Mouse (Mus musculus) limb, embryonic 11.5 days (tissue): ENCODE measurements around the gene Prep. TPM values are rescaled to one million over a fixed set of nuclear protein-coding genes. Genes with fewer than 3 reads are reported as not detected.

Experiments
- ATAC-seq: fragments of 200-750 bp; cut with Nextera tagmentation; 2 replicates; pipeline ENCODE4 v1.8.0; 2017; ENCODE audit warnings: low read depth; ENCODE audit not compliant: insufficient number of reproducible peaks, low FRiP score, low TSS enrichment
- DNase-seq: peaks from one replicate; pipeline ENCODE4 v3.0.0-alpha.2; 2015; ENCODE audit warnings: low spot score
- H3K27ac ChIP-seq: fragments of 300-500 bp; sonication (generic); replicated peaks from 2 replicates; pipeline ENCODE4 v1.5.1; 2014; ENCODE audit warnings: low read depth, mild to moderate bottlenecking, low read length
- H3K27me3 ChIP-seq: fragments of 300-500 bp; sonication (generic); 2 replicates; pipeline ENCODE4 v1.6.1; 2014; ENCODE audit warnings: mild to moderate bottlenecking, low read length, mixed read lengths; ENCODE audit not compliant: control insufficient read depth, insufficient read depth
- H3K36me3 ChIP-seq: fragments of 300-500 bp; sonication (generic); 2 replicates; pipeline ENCODE4 v1.6.1; 2014; ENCODE audit warnings: mild to moderate bottlenecking, low read length, moderate library complexity, mixed read lengths; ENCODE audit not compliant: control insufficient read depth, insufficient read depth
- H3K4me1 ChIP-seq: fragments of 300-500 bp; sonication (generic); 2 replicates; pipeline ENCODE4 v1.6.1; 2014; ENCODE audit warnings: low read length, mixed read lengths; ENCODE audit not compliant: control insufficient read depth, insufficient read depth
- H3K4me2 ChIP-seq: fragments of 300-500 bp; sonication (generic); 2 replicates; pipeline ENCODE4 v1.6.1; 2014; ENCODE audit warnings: low read depth, mild to moderate bottlenecking, moderate library complexity; ENCODE audit not compliant: severe bottlenecking
- H3K4me3 ChIP-seq: fragments of 300-500 bp; sonication (generic); 2 replicates; pipeline ENCODE4 v1.5.1; 2014; ENCODE audit warnings: low read depth, low read length
- H3K9ac ChIP-seq: fragments of 300-500 bp; sonication (generic); 2 replicates; pipeline ENCODE4 v1.6.1; 2014; ENCODE audit warnings: mild to moderate bottlenecking, low read length
- H3K9me3 ChIP-seq: fragments of 300-500 bp; sonication (generic); 2 replicates; pipeline ENCODE4 v1.6.1; 2016; ENCODE audit warnings: low read length; ENCODE audit not compliant: control insufficient read depth
- WGBS: fragments of 180-500 bp; shearing (Covaris S2); extraction: QIAGEN DNeasy Blood & Tissue Kit; methylation state at CpG from one replicate; pipeline ENCODE4 v1.1.7; 2014; 5-methylcytosine and 5-hydroxymethylcytosine counted together
- polyA plus RNA-seq: library from polyadenylated mRNA; unstranded; fragments of >200 nt; fragmentation: Nextera tagmentation; extraction: Ambion mirVana; gene quantifications from 2 replicates; pipeline ENCODE4 v1.2.1, GENCODE M21; 2014

Gene Prep
- polyA plus RNA-seq, 1 experiment from 2014 or later = 35.8 TPM

GRCm38 (mm10) chr10:45180677-45181326, 113.8 kb downstream of the Prep start:
- DNase-seq (no peak), ATAC-seq (no peak)
- 90% methylated on average over 4 of the region's 4 CpGs for WGBS
- Histone ChIP-seq H3K27ac (no peak overlapping the region), H3K4me1 (no peaks in the 10 kb centered on the region), H3K9me3 (no peaks in the 10 kb centered on the region), H3K4me2 (no peak overlapping the region), H3K9ac (no peak overlapping the region), H3K27me3 (no peaks in the 10 kb centered on the region), H3K36me3 (no peaks in the 10 kb centered on the region), H3K4me3 (no peak overlapping the region)

GRCm38 (mm10) chr10:45181344-45181743, 114.3 kb downstream of the Prep start:
- Histone ChIP-seq H3K4me1 (no peaks in the 10 kb centered on the region), H3K27ac (no peak overlapping the region), H3K36me3 (no peaks in the 10 kb centered on the region), H3K4me2 (no peak overlapping the region), H3K9me3 (no peaks in the 10 kb centered on the region), H3K4me3 (no peak overlapping the region), H3K9ac (no peak overlapping the region), H3K27me3 (no peaks in the 10 kb centered on the region)
- DNase-seq = no peak
- WGBS = 92% methylated on average over 3 of the region's 3 CpGs
- ATAC-seq = no peak

- peaks cover 7% of the 10 kb centered on the region; the same call in 1 of the 2 replicates for H3K4me1 ChIP-seq
- 91% methylated on average over 2 of the region's 2 CpGs for WGBS
- H3K9ac ChIP-seq = no peak overlapping the region
- H3K4me2 ChIP-seq = no peak overlapping the region
- no peak overlapping the region for H3K27ac ChIP-seq
- ATAC-seq = no peak
- no peak for DNase-seq
- H3K36me3 ChIP-seq = no peaks in the 10 kb centered on the region
- no peaks in the 10 kb centered on the region for H3K27me3 ChIP-seq
- no peaks in the 10 kb centered on the region for H3K9me3 ChIP-seq
- no peak overlapping the region for H3K4me3 ChIP-seq
Measured at GRCm38 (mm10) chr10:45185457-45185856, 118.5 kb downstream of the Prep start.

- no peak overlapping the region for H3K9ac ChIP-seq
- peaks cover 7% of the 10 kb centered on the region; the same call in 1 of the 2 replicates for H3K4me1 ChIP-seq
- ATAC-seq = 0 out of 2 replicates have a peak, but pooled peaks have one; percentile 35
- 49% methylated on average over 14 of the region's 14 CpGs for WGBS
- no peak for DNase-seq
- H3K4me2 ChIP-seq = no peak overlapping the region
- H3K27me3 ChIP-seq = no peaks in the 10 kb centered on the region
- H3K36me3 ChIP-seq = no peaks in the 10 kb centered on the region
- no peak overlapping the region for H3K4me3 ChIP-seq
- no peaks in the 10 kb centered on the region for H3K9me3 ChIP-seq
- H3K27ac ChIP-seq = no peak overlapping the region
Measured at GRCm38 (mm10) chr10:45193330-45194310, 126.6 kb downstream of the Prep start.

GRCm38 (mm10) chr10:45194531-45194930, 127.5 kb downstream of the Prep start:
- no peak overlapping the region for H3K9ac ChIP-seq

GRCm38 (mm10) chr10:45204582-45204981, 137.6 kb downstream of the Prep start:
- H3K9me3 ChIP-seq = no peaks in the 10 kb centered on the region
- H3K9ac ChIP-seq = no peak overlapping the region
- no peak overlapping the region for H3K27ac ChIP-seq
- no peak overlapping the region for H3K4me3 ChIP-seq
- no peak overlapping the region for H3K4me2 ChIP-seq
- WGBS = 60% methylated on average over 1 of the region's 1 CpGs
- ATAC-seq = no peak
- no peaks in the 10 kb centered on the region for H3K4me1 ChIP-seq
- DNase-seq = no peak
- H3K36me3 ChIP-seq = no peaks in the 10 kb centered on the region
- H3K27me3 ChIP-seq = no peaks in the 10 kb centered on the region

More at GRCm38 (mm10) chr10:45194531-45194930, 127.5 kb downstream of the Prep start:
- no peak overlapping the region for H3K4me2 ChIP-seq
- 83% methylated on average over 5 of the region's 5 CpGs for WGBS
- H3K36me3 ChIP-seq = no peaks in the 10 kb centered on the region
- no peak overlapping the region for H3K27ac ChIP-seq
- no peaks in the 10 kb centered on the region for H3K27me3 ChIP-seq
- no peaks in the 10 kb centered on the region for H3K9me3 ChIP-seq
- DNase-seq = no peak
- no peak overlapping the region for H3K4me3 ChIP-seq
- no peaks in the 10 kb centered on the region; the same call in 1 of the 2 replicates for H3K4me1 ChIP-seq
- ATAC-seq = no peak

- no peak overlapping the region for H3K27ac ChIP-seq
- H3K4me3 ChIP-seq = no peak overlapping the region
- no peaks in the 10 kb centered on the region for H3K36me3 ChIP-seq
Measured at GRCm38 (mm10) chr10:45210201-45210600, 143.2 kb downstream of the Prep start.

GRCm38 (mm10) chr10:45216676-45217075, 149.7 kb downstream of the Prep start:
- H3K4me2 ChIP-seq = no peak overlapping the region
- H3K4me1 ChIP-seq = no peaks in the 10 kb centered on the region
- 90% methylated on average over 7 of the region's 7 CpGs for WGBS
- DNase-seq (no peak), ATAC-seq (no peak)
- H3K9me3 ChIP-seq = no peaks in the 10 kb centered on the region
- H3K36me3 ChIP-seq = no peaks in the 10 kb centered on the region
- no peak overlapping the region for H3K27ac ChIP-seq
- H3K9ac ChIP-seq = no peak overlapping the region
- no peaks in the 10 kb centered on the region for H3K27me3 ChIP-seq
- H3K4me3 ChIP-seq = no peak overlapping the region

More at GRCm38 (mm10) chr10:45210201-45210600, 143.2 kb downstream of the Prep start:
- ATAC-seq (no peak), DNase-seq (no peak)
- H3K9ac ChIP-seq = no peak overlapping the region
- H3K9me3 ChIP-seq = no peaks in the 10 kb centered on the region
- H3K27me3 ChIP-seq = no peaks in the 10 kb centered on the region
- H3K4me2 ChIP-seq = no peak overlapping the region
- H3K4me1 ChIP-seq = no peaks in the 10 kb centered on the region
